Mouse (Mus musculus) limb, embryonic 14.5 days (tissue): ENCODE results near the gene Gm38431. TPM values are rescaled to one million over a fixed set of nuclear protein-coding genes. Genes with fewer than 3 reads are reported as not detected.
"Not testable (repeated sequence)": the region's sequence is repeated elsewhere in the genome, so short reads cannot be mapped to it uniquely, and the experiment has no call there.

Experiments used
- ATAC-seq: fragments of 200-750 bp; cut with Nextera tagmentation; 2 replicates; pipeline ENCODE4 v1.8.0; 2017; ENCODE audit warnings: low read depth, moderate number of reproducible peaks, moderate TSS enrichment; ENCODE audit not compliant: low FRiP score
- DNase-seq: peaks from one replicate; pipeline ENCODE4 v3.0.0-alpha.2; 2015; ENCODE audit warnings: low spot score
- H3K27ac ChIP-seq: fragments of 300-500 bp; sonication (generic); replicated peaks from 2 replicates; pipeline ENCODE4 v1.5.1; 2014; ENCODE audit warnings: low read depth, mild to moderate bottlenecking, low read length, moderate library complexity, mixed read lengths
- H3K27me3 ChIP-seq: fragments of 300-500 bp; sonication (generic); 2 replicates; pipeline ENCODE4 v1.6.1; 2014; ENCODE audit warnings: low read length, mixed read lengths; ENCODE audit not compliant: control insufficient read depth, insufficient read depth
- H3K36me3 ChIP-seq: fragments of 300-500 bp; sonication (generic); 2 replicates; pipeline ENCODE4 v1.6.1; 2014; ENCODE audit warnings: mild to moderate bottlenecking, low read length, moderate library complexity, mixed read lengths; ENCODE audit not compliant: control insufficient read depth, insufficient read depth
- H3K4me1 ChIP-seq: fragments of 300-500 bp; sonication (generic); 2 replicates; pipeline ENCODE4 v1.6.1; 2014; ENCODE audit warnings: antibody characterized with exemption, low read length, mixed read lengths; ENCODE audit not compliant: control insufficient read depth, insufficient read depth
- H3K4me2 ChIP-seq: fragments of 300-500 bp; sonication (generic); replicated peaks from 2 replicates; pipeline ENCODE4 v1.6.1; 2014; ENCODE audit warnings: low read depth, mild to moderate bottlenecking, low read length, moderate library complexity; ENCODE audit not compliant: severe bottlenecking
- H3K4me3 ChIP-seq: fragments of 300-500 bp; sonication (generic); replicated peaks from 2 replicates; pipeline ENCODE4 v1.5.1; 2014; ENCODE audit warnings: low read length
- H3K9ac ChIP-seq: fragments of 300-500 bp; sonication (generic); 2 replicates; pipeline ENCODE4 v1.6.1; 2014; ENCODE audit warnings: mild to moderate bottlenecking, low read depth, low read length, moderate library complexity; ENCODE audit not compliant: severe bottlenecking
- H3K9me3 ChIP-seq: fragments of 300-500 bp; sonication (generic); 2 replicates; pipeline ENCODE4 v1.6.1; 2016; ENCODE audit warnings: low read length; ENCODE audit not compliant: control insufficient read depth
- POLR2A ChIP-seq: fragments of 200-500 bp; IDR thresholded peaks from 2 replicates; pipeline ENCODE4 v1.8.0; 2012; ENCODE audit warnings: inconsistent platforms, mild to moderate bottlenecking, moderate library complexity, borderline replicate concordance; ENCODE audit not compliant: insufficient read depth, insufficient read length; ENCODE audit errors: extremely low read depth
- WGBS: fragments of 180-500 bp; shearing (Covaris S2); extraction: QIAGEN DNeasy Blood & Tissue Kit; methylation state at CpG from one replicate; pipeline ENCODE4 v1.1.7; 2014; 5-methylcytosine and 5-hydroxymethylcytosine counted together
- polyA plus RNA-seq, 2 experiments: library from polyadenylated mRNA; depleted of rRNA in 1 of 2; stranded (reverse) in 1 of 2; unstranded in 1 of 2; fragments of >200 nt; fragmentation: Nextera tagmentation in 1 of 2; extraction: Ambion mirVana in 1 of 2; gene quantifications; 2 replicates each; pipeline versions ENCODE4 v1.2.1 to v1.2.3; 2012 to 2014

Gm38431 gene
- polyA plus RNA-seq, 2 experiments = 1.6 to 5.9 TPM

GRCm38 (mm10) chr9:21062928-21063327 is 28.9 kb downstream of the Gm38431 start:
- Histone ChIP-seq H3K27ac (no peak overlapping the region), H3K9me3 (no peaks in the 10 kb centered on the region), H3K4me3 (no peak overlapping the region), H3K4me1 (no peaks in the 10 kb centered on the region), H3K4me2 (no peak overlapping the region), H3K27me3 (no peaks in the 10 kb centered on the region), H3K36me3 (peaks cover 25% of the 10 kb centered on the region), H3K9ac (no peak overlapping the region)
- ATAC-seq = no peak
- 92% methylated on average over 2 of the region's 2 CpGs for WGBS
- no peak for TF ChIP-seq POLR2A
- no peak for DNase-seq

DNA sequence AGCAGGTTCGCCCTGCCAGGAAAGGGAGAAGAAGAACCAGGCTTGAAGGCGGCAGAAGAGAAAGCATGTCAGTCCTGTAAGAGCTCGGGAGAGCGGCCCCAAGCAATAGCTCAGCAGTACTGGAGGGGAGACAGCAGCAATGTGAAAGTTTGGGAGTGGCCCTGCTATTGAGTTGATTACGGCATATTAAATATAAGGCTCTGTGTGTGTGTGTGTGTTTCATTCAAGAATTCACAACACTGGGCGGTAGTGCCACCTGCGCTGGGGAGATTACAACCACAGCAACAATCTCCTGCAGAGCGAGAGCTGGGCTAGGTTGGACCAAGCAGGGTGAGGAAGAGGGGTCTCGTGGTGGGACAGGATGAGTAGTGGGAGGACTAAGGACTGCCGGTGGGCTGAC is 40.2 kb downstream of the Gm38431 start:
- Histone ChIP-seq H3K4me2 (no peak overlapping the region), H3K4me1 (no peaks in the 10 kb centered on the region), H3K27me3 (no peaks in the 10 kb centered on the region), H3K36me3 (no peaks in the 10 kb centered on the region), H3K9me3 (no peaks in the 10 kb centered on the region), H3K9ac (no peak overlapping the region), H3K4me3 (no peak overlapping the region), H3K27ac (no peak overlapping the region)
- WGBS = 65% methylated on average over 10 of the region's 10 CpGs
- DNase-seq (no peak), ATAC-seq (no peak)
- no peak for TF ChIP-seq POLR2A

DNA sequence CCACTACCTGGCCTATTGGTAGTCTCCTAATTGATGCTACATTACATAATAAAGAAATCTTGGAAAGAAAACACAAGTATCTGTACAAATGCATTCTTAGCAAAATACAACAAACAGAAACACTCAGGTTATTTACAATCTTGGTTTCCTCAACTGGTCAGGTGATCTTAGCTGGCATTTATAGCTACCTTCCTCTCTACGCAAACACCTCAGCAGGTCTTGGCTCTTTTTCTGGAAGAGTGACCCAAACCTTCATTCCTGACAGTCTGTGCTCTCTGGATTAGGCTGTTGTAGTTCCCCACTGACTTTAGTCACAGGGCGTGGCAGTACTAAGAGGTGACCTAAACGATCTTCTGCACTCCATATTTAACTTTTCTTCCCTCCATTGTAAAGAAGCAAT is 46.6 kb downstream of the Gm38431 start:
- Histone ChIP-seq H3K36me3 (no peaks in the 10 kb centered on the region), H3K9ac (no peak overlapping the region), H3K27me3 (no peaks in the 10 kb centered on the region), H3K4me1 (no peaks in the 10 kb centered on the region), H3K4me3 (no peak overlapping the region), H3K27ac (no peak overlapping the region), H3K9me3 (no peaks in the 10 kb centered on the region), H3K4me2 (no peak overlapping the region)
- no peak for TF ChIP-seq POLR2A
- DNase-seq = no peak
- 78% methylated on average over 3 of the region's 3 CpGs for WGBS
- no peak for ATAC-seq

- H3K36me3 ChIP-seq, H3K4me2 ChIP-seq, H3K9ac ChIP-seq, H3K4me1 ChIP-seq, H3K4me3 ChIP-seq, H3K27ac ChIP-seq, ATAC-seq, H3K9me3 ChIP-seq, DNase-seq, H3K27me3 ChIP-seq: not testable (repeated sequence)
- WGBS = 45% methylated on average over 1 of the region's 1 CpGs
Observed at GRCm38 (mm10) chr9:21044785-21045184, 47.0 kb downstream of the Gm38431 start.

GRCm38 (mm10) chr9:21043563-21043962 is 48.2 kb downstream of the Gm38431 start:
- H3K36me3 ChIP-seq = no peaks in the 10 kb centered on the region
- 94% methylated on average over 4 of the region's 4 CpGs for WGBS

GRCm38 (mm10) chr9:21041308-21041707 is 50.5 kb downstream of the Gm38431 start:
- Histone ChIP-seq H3K4me1 (peaks cover 11% of the 10 kb centered on the region), H3K27ac (no peak overlapping the region), H3K27me3 (peaks cover 33% of the 10 kb centered on the region), H3K4me2 (no peak overlapping the region), H3K9ac (no peak overlapping the region), H3K9me3 (no peaks in the 10 kb centered on the region), H3K4me3 (no peak overlapping the region), H3K36me3 (no peaks in the 10 kb centered on the region)
- WGBS = 37% methylated on average over 4 of the region's 4 CpGs
- no peak for ATAC-seq
- DNase-seq = no peak
- no peak for TF ChIP-seq POLR2A

More at GRCm38 (mm10) chr9:21043563-21043962, 48.2 kb downstream of the Gm38431 start:
- no peak for DNase-seq
- Histone ChIP-seq H3K27me3 (peaks cover 10% of the 10 kb centered on the region), H3K4me2 (no peak overlapping the region), H3K4me1 (no peaks in the 10 kb centered on the region), H3K9ac (no peak overlapping the region), H3K27ac (no peak overlapping the region), H3K4me3 (no peak overlapping the region), H3K9me3 (no peaks in the 10 kb centered on the region)
- no peak for TF ChIP-seq POLR2A
- ATAC-seq = no peak
